Mouse (Mus musculus) gastrocnemius, adult 8-10 months (tissue): ENCODE data around the gene Rab40c. TPM values are rescaled to one million over a fixed set of nuclear protein-coding genes. Genes with fewer than 3 reads are reported as not detected.
A peak's percentile ranks its signal among the peaks of the same experiment; 100 is the strongest.

Source experiments
- DNase-seq, 2 experiments: peaks; one replicate each; pipeline ENCODE4 v3.0.0; 2022; ENCODE audit warnings: low spot score in 2 of 2
- total RNA-seq, 4 experiments: library from RNA; stranded (reverse); gene quantifications; 2 replicates each; pipeline ENCODE4 v1.2.4; 2022

Gene Rab40c
- total RNA-seq, 4 experiments from 2014 or later = 7.9 to 13.3 (median 12.7) TPM

GRCm38 (mm10) chr17:25946349-25946748, 26.8 kb upstream of the Rab40c start:
- no peak for DNase-seq

GRCm38 (mm10) chr17:25945517-25946155, 26.1 kb upstream of the Rab40c start:
- peak in 1 of 2 experiments; percentile 24 for DNase-seq

- no peak for DNase-seq
Observed at GRCm38 (mm10) chr17:25944366-25945163, 25.0 kb upstream of the Rab40c start, which contains the start of the genes Pigq and Nhlrc4. Gene Pigq (minus strand): TSS chr17:25944936. Gene Nhlrc4 (minus strand): TSS chr17:25944961.

- no peak for DNase-seq
Observed at GRCm38 (mm10) chr17:25943769-25944168, 24.2 kb upstream of the Rab40c start.

- DNase-seq = no peak
Observed at GRCm38 (mm10) chr17:25943221-25943620, 23.7 kb upstream of the Rab40c start.

- DNase-seq = no peak
Observed at GRCm38 (mm10) chr17:25942597-25943151, 23.1 kb upstream of the Rab40c start.

GRCm38 (mm10) chr17:25941511-25942241, 22.1 kb upstream of the Rab40c start:
- DNase-seq = peak; percentile 36 to 57

- DNase-seq = no peak
Observed at GRCm38 (mm10) chr17:25934526-25934925, 15.0 kb upstream of the Rab40c start.

- peak; percentile 62 to 78 for DNase-seq
Observed at GRCm38 (mm10) chr17:25925348-25925747, 5.8 kb upstream of the Rab40c start.

- no peak for DNase-seq
Observed at GRCm38 (mm10) chr17:25922120-25922519, 2.6 kb upstream of the Rab40c start.

GRCm38 (mm10) chr17:25919786-25920642, 487 bp upstream of the Rab40c start:
- peak; percentile 100 for DNase-seq

GRCm38 (mm10) chr17:25918037-25918750, 1.3 kb downstream of the Rab40c start:
- DNase-seq = no peak

GRCm38 (mm10) chr17:25916931-25917647, 2.4 kb downstream of the Rab40c start:
- DNase-seq = no peak

- DNase-seq = no peak
Observed at GRCm38 (mm10) chr17:25914295-25914694, 5.2 kb downstream of the Rab40c start.

GRCm38 (mm10) chr17:25913877-25914275, 5.7 kb downstream of the Rab40c start:
- no peak for DNase-seq

GRCm38 (mm10) chr17:25913186-25913876, 6.2 kb downstream of the Rab40c start:
- no peak for DNase-seq

- DNase-seq = no peak
Observed at GRCm38 (mm10) chr17:25911816-25912215, 7.7 kb downstream of the Rab40c start.

GRCm38 (mm10) chr17:25907640-25908039, 11.9 kb downstream of the Rab40c start:
- no peak for DNase-seq

GRCm38 (mm10) chr17:25903061-25903460, 16.5 kb downstream of the Rab40c start:
- DNase-seq = no peak
